Mouse (Mus musculus) brain, embryonic 18.5 days (tissue): Measurements from ENCODE around the gene Eif2a.

Experiments used
- DNase-seq: peaks from one replicate; pipeline ENCODE4 v3.0.0-alpha.2; 2012; ENCODE audit warnings: low read depth, low spot score

The Eif2a gene

DNA sequence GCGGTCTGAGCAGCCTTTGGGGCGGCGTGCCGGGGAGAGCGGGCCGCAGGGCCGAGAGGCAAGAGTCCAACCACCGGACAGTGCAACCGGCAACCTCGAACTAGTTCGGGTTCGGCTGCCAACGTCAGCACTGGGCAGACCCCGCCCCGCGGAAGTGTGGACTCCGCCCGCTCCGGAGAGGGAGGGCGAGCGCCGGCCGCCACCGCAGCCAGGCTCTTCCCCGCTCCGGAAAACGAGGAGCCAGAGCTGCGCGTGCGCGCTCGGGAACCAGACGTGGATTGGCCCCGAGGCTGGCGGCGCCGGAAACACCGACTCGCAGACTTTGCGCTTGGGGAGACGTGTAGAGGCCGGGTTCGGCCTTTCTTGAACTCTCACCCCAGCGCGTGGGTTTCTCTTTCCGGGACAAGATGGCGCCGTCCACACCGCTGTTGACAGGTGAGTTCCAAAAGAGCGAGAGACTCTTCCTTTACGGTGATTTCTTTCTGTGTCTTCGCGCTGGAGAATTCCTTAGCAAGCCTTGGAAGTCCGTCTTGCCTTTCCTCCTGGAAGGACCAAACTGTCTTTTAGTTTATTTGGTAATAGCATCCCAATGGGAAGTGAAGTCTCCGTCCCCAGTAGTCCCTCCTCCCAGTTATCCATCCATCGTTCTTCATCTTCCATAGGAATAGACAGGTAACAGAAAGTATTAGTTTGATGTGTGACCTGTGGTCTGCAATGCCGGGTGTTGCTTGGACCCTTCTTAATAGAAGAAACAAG is at the start of gene Eif2a, which contains the start of gene Serp1:
Gene Eif2a, plus strand, starts transcription at position 170 of the 756 bp plus-strand sequence.
Gene Serp1, minus strand, starts transcription at position 241 of the 756 bp plus-strand sequence.
- DNase-seq: peak; percentile 96

DNA sequence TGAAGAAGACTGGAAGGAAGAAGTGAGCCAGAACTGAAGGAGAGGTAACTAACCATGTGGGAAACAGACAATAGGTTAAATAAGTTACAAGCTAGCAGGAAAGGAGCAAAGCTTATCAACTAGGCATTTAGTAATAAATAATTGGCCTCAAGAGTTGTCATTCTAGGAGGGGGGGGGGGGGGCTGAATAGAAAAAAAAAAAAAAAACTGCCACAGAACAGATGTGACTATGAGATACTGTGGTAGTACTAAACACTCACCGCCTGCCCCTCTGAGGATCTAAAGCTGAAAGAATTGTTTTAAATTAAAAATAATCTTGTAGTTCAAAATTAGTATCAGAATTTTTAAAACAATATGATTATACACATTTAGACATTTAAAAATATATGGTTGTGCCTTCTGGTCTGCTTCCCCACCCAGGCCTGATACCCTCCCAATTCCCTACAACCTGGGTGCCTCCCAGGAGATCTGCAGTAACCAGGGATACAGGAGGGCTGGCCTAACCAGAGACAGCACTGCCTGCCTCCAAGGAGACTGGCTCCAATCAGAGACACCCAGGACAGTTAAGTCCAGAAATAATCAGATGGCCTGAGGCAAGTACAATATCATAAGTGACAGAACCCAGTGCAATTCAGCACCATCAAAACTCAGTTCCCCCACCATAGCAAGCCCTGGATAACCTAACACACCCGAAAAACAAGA is 46.7 kb upstream of the Eif2a start:
- DNase-seq: no peak

DNA sequence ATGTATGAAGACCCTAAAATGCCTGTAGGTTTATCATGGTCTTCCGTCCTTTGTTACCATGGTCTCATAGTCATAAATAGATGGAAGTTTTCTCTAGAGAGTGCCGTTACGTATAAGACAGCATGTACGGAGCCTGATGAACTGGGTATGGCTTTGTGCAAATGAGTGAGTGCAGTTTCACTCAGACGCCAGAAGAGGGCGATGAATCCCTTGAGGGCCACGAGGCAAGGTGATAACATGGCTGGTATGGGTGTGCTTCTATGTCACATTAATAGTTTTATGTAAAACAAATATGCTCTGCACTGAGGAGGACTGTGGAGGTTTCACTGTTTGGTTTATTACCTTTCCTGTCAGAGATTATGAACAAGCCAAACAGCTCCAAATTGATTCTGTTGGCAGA is 39.7 kb upstream of the Eif2a start:
- DNase-seq: no peak

DNA sequence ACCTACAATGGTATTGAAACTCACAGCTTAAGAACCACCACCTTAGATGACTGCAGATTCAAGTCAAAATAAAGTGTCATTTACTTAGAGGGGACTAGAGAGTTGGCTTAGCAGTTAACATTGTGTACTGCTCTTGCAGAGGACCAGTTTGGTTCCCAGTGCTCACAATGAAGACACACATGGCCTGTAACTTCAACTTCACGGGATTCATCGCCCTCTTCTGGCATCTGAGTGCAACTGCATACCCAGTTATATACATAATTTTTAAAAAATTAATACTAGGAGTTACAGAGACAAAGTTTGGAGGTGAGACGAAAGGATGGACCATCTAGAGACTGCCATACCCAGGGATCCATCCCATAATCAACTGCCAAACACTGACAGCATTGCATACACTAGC is 38.5 kb upstream of the Eif2a start:
- no peak for DNase-seq

- DNase-seq: no peak
These were observed 37.4 kb upstream of the Eif2a start for GRCm38 (mm10) chr3:58487999-58488775.

DNA sequence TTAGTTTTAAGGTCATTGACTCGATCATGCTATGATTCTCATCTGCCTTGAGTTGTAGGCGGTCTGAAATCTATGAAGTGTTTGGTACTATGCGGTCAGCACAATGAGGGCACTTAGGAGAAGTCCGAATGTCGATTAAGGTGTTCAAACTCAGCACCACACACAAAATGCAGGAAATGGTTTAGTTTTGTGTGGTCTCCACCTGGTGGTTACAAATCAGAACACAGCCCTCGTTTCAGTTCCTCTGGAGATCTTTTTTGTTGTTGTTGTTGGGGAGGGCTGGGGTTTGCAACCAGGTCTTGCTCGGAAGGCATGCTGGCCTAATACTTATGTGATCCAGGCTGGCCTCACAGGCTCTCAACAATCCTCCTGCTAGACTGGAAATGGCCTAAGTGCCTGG is 34.8 kb upstream of the Eif2a start:
- DNase-seq: no peak

DNA sequence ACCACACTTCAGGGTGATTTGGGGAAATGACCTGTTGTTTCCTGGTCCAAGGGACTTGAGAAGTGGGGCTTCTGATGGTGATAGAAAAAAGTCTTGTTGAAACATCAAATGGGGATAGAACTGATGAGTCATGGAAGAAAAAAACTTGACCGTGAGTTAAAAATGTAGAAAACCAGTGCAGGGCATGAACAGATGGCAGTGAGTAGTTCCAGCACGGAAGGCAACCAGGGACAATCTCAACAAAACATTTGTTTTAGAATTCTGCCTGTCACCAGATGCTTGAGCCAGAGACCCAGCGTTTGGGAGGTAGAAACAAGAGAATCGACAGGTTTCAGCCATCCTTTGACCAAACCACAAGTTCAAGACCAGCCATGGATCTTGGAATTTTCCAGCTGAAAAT is 32.0 kb upstream of the Eif2a start:
- DNase-seq: no peak

DNA sequence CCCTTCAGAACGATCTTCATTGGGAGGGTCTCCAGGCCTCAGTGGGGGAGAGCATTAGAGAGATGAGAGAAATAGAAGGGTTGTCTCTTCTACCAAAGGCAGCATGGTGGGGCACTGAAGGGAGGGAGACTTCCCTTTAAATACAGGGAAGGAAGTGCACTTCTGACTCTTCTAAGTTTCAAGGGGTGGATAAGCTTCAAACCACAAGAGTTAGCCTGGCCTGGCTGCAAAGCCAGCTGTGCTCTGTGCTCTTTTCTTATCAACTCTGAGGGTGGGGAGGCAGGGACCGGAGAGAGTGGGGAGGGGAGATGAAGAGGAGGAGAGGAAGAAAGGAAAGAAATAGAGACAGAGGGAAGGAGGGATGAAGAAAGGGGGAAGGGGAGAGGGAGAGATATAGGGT is 23.7 kb upstream of the Eif2a start:
- DNase-seq: no peak

DNA sequence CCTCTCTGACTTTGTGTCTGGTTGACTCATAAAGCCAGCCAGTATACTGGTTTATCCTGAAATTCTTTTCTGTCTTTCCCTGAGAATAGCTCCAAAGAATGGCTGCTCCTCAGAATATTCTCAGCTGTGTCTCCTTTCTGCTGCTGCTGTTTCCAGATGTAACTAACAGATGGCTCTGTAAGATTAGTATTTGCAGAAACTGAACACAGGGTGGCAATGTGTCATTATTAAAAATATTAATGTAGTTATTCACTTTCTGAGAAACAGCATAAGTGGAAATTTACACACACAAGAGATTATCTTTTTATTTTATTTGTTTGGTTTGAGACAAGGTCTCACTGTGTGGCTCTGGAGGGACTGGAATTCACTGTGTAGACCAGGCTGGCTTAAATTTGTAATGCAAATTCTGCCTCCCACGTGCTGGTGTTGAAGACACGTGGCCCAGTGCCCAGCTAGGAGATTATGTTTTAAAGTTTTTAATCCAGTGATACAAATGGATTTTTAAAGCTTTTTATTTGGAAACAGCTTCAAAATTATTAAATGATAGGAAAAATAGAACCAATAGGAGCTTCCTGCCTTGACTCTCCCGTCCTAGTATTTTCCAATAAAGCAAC is 21.8 kb upstream of the Eif2a start:
- no peak for DNase-seq

GRCm38 (mm10) chr3:58504676-58505075 is 20.9 kb upstream of the Eif2a start:
- no peak for DNase-seq

GRCm38 (mm10) chr3:58508020-58508750 is 17.4 kb upstream of the Eif2a start:
- DNase-seq: no peak

DNA sequence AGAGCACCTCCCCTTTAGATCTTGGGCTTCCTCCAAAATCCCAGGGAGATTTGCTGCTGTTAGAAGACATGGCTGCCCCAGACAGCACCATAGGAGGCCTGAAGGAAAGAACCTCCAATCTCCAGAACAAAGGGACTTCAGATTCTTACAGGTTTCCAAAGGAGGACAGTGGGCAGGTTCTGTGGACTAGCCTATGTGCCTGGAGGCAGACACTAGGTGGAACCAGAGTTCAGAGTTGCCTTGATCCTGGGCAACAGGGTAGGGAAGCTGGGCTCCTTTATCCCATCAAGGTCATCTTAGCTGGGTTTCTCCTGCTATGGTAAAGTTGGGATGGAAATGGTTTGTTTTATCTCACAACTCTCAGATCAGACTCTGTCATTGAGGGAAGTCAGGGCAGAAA is 14.0 kb upstream of the Eif2a start:
- no peak for DNase-seq

- no peak for DNase-seq
These were observed 12.9 kb upstream of the Eif2a start for GRCm38 (mm10) chr3:58512740-58513139.

GRCm38 (mm10) chr3:58513483-58513882 is 12.1 kb upstream of the Eif2a start:
- no peak for DNase-seq

- DNase-seq: no peak
These were observed 9.5 kb upstream of the Eif2a start for GRCm38 (mm10) chr3:58515947-58516601.

DNA sequence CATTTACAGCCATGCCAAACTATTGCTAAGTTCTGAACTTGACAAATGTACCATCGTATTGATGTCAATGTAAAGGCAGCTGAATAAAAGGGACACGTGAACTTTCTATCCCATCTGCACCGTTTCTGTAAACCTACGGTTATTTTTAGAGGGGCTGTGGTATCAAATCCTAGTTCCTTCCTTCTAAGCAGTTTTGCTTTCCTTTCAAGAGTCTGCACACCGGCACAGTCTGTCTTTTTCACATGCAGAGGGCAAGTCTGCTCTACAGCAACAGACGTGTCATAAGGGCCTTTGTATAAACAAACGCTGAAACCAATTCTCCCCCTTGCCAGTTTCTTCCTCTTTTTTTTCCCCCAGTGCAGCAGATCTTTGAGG is 9.0 kb upstream of the Eif2a start:
- no peak for DNase-seq

- no peak for DNase-seq
These were observed 8.4 kb upstream of the Eif2a start for GRCm38 (mm10) chr3:58517258-58517657.

GRCm38 (mm10) chr3:58517800-58518199 is 7.8 kb upstream of the Eif2a start:
- DNase-seq: no peak

DNA sequence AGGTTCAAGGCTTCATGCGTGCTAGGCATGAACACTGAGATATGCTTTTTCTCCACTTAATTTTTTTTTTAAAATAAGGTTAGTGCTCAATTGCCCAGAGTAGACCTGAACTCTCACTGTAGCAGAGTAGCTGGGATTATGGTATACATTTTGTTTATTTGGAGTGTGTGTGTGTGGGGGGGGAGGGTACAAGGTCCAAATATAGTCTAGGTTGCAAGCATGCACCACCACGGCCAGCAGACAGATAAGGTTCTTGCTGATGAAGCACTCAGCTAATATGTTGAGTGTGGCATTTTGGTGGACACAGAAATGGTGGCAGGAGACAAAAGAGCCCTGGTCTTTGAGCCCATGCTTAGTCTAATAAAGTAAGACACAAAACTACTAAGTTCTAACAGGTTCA is 6.7 kb upstream of the Eif2a start:
- no peak for DNase-seq

GRCm38 (mm10) chr3:58519536-58519935 is 6.1 kb upstream of the Eif2a start:
- DNase-seq: no peak

- no peak for DNase-seq
These were observed 5.3 kb upstream of the Eif2a start for GRCm38 (mm10) chr3:58520286-58520685.
